Mouse (Mus musculus): Measurements from ENCODE around the gene Rem1. TPM values are rescaled to one million over a fixed set of nuclear protein-coding genes. Genes with fewer than 3 reads are reported as not detected.
A peak's percentile ranks its signal among the peaks of the same experiment; 100 is the strongest.

The Rem1 gene
- polyA plus RNA-seq, 1 experiment, result not detected

GRCm38 (mm10) chr2:152622151-152622550, 4.6 kb upstream of the Rem1 start:
- H3K27ac ChIP-seq (ENCODE audit: insufficient read depth, low read depth, low read length), result no peak overlapping the region
- H3K4me1 ChIP-seq (ENCODE audit: control insufficient read depth, insufficient read depth, low read length), result peaks cover 7% of the 10 kb centered on the region
- H3K4me3 ChIP-seq (ENCODE audit: insufficient read depth, low read depth, low read length), result no peak overlapping the region
- 91% methylated on average over 13 of the region's 13 CpGs for WGBS
- TF ChIP-seq POLR2A (IDR thresholded peaks at IDR 0.05; ENCODE audit: insufficient read depth, low read depth, low read length) (no peak), CTCF (IDR thresholded peaks at IDR 0.05; ENCODE audit: insufficient read depth, low read depth, low read length) (no peak)

- no peak within 1 kb of the TSS for H3K27ac ChIP-seq (ENCODE audit: insufficient read depth, low read depth, low read length)
- no peak for TF ChIP-seq POLR2A (IDR thresholded peaks at IDR 0.05; ENCODE audit: insufficient read depth, low read depth, low read length)
- no peak for TF ChIP-seq CTCF (IDR thresholded peaks at IDR 0.05; ENCODE audit: insufficient read depth, low read depth, low read length)
- WGBS, result 85% methylated on average over 7 of the region's 7 CpGs
- H3K4me1 ChIP-seq (ENCODE audit: control insufficient read depth, insufficient read depth, low read length), result peaks cover 11% of the 10 kb centered on the region
- no peak within 1 kb of the TSS for H3K4me3 ChIP-seq (ENCODE audit: insufficient read depth, low read depth, low read length)
Observed at GRCm38 (mm10) chr2:152622953-152623352, 3.8 kb upstream of the Rem1 start, which contains the start of gene Defb25. TSS of gene Defb25 (minus strand) at chr2:152623053.

DNA sequence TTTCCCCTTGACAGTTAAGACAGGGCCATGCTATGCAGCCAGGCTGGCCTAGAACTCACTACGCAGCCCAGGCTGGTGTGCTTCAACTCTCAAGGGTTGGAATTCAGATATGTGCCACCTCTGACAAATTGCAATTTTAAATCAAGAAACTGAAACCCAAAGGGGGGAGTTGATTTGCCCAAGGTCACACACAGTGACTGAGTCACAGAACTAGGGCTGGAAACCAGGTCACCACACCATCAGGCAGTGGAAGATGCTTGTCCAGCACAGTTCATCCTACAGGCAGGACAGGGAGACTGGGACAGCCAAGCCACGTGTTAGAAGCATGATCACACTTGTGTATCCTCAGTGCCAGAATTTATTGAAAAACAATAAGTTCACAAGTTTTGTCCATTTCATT, 2.2 kb upstream of the Rem1 start:
- TF ChIP-seq POLR2A (IDR thresholded peaks at IDR 0.05; ENCODE audit: insufficient read depth, low read depth, low read length), result no peak
- TF ChIP-seq CTCF (IDR thresholded peaks at IDR 0.05; ENCODE audit: insufficient read depth, low read depth, low read length), result no peak
- no peak overlapping the region for H3K27ac ChIP-seq (ENCODE audit: insufficient read depth, low read depth, low read length)
- peaks cover 11% of the 10 kb centered on the region for H3K4me1 ChIP-seq (ENCODE audit: control insufficient read depth, insufficient read depth, low read length)
- 93% methylated on average over 2 of the region's 2 CpGs for WGBS
- H3K4me3 ChIP-seq (ENCODE audit: insufficient read depth, low read depth, low read length), result no peak overlapping the region

- no peak for TF ChIP-seq POLR2A (IDR thresholded peaks at IDR 0.05; ENCODE audit: insufficient read depth, low read depth, low read length)
- no peak for TF ChIP-seq CTCF (IDR thresholded peaks at IDR 0.05; ENCODE audit: insufficient read depth, low read depth, low read length)
- 35% methylated on average over 1 of the region's 1 CpGs for WGBS
- Histone ChIP-seq H3K4me3 (ENCODE audit: insufficient read depth, low read depth, low read length) (no peak overlapping the region), H3K27ac (ENCODE audit: insufficient read depth, low read depth, low read length) (no peak overlapping the region), H3K4me1 (ENCODE audit: control insufficient read depth, insufficient read depth, low read length) (peaks cover 11% of the 10 kb centered on the region)
Observed at GRCm38 (mm10) chr2:152625256-152625655, 1.5 kb upstream of the Rem1 start.

- TF ChIP-seq CTCF (IDR thresholded peaks at IDR 0.05; ENCODE audit: insufficient read depth, low read depth, low read length) (no peak), POLR2A (IDR thresholded peaks at IDR 0.05; ENCODE audit: insufficient read depth, low read depth, low read length) (no peak)
- 68% methylated on average over 17 of the region's 17 CpGs for WGBS
- Histone ChIP-seq H3K27ac (ENCODE audit: insufficient read depth, low read depth, low read length) (no peak overlapping the region), H3K4me3 (ENCODE audit: insufficient read depth, low read depth, low read length) (no peak overlapping the region), H3K4me1 (ENCODE audit: control insufficient read depth, insufficient read depth, low read length) (peaks cover 11% of the 10 kb centered on the region)
Observed at GRCm38 (mm10) chr2:152628066-152628465, 1.3 kb downstream of the Rem1 start.

- TF ChIP-seq CTCF (IDR thresholded peaks at IDR 0.05; ENCODE audit: insufficient read depth, low read depth, low read length) (no peak), POLR2A (IDR thresholded peaks at IDR 0.05; ENCODE audit: insufficient read depth, low read depth, low read length) (no peak)
- 81% methylated on average over 3 of the region's 3 CpGs for WGBS
- Histone ChIP-seq H3K27ac (ENCODE audit: insufficient read depth, low read depth, low read length) (no peak overlapping the region), H3K4me3 (ENCODE audit: insufficient read depth, low read depth, low read length) (no peak overlapping the region), H3K4me1 (ENCODE audit: control insufficient read depth, insufficient read depth, low read length) (peaks cover 17% of the 10 kb centered on the region)
Observed at GRCm38 (mm10) chr2:152629239-152629638, 2.5 kb downstream of the Rem1 start.

- Histone ChIP-seq H3K4me1 (ENCODE audit: control insufficient read depth, insufficient read depth, low read length) (peaks cover 17% of the 10 kb centered on the region), H3K4me3 (ENCODE audit: insufficient read depth, low read depth, low read length) (no peak overlapping the region), H3K27ac (ENCODE audit: insufficient read depth, low read depth, low read length) (no peak overlapping the region)
- 89% methylated on average over 6 of the region's 6 CpGs for WGBS
- TF ChIP-seq POLR2A (IDR thresholded peaks at IDR 0.05; ENCODE audit: insufficient read depth, low read depth, low read length) (no peak), CTCF (IDR thresholded peaks at IDR 0.05; ENCODE audit: insufficient read depth, low read depth, low read length) (no peak)
Observed at GRCm38 (mm10) chr2:152629904-152630303, 3.2 kb downstream of the Rem1 start.

GRCm38 (mm10) chr2:152633334-152633733, 6.6 kb downstream of the Rem1 start:
- Histone ChIP-seq H3K27ac (ENCODE audit: insufficient read depth, low read depth, low read length) (no peak overlapping the region), H3K4me1 (ENCODE audit: control insufficient read depth, insufficient read depth, low read length) (peaks cover 5% of the 10 kb centered on the region; the same call in 1 of the 2 replicates), H3K4me3 (ENCODE audit: insufficient read depth, low read depth, low read length) (peak overlapping the region; percentile 21)
- WGBS, result 37% methylated on average over 17 of the region's 17 CpGs
- no peak for TF ChIP-seq POLR2A (IDR thresholded peaks at IDR 0.05; ENCODE audit: insufficient read depth, low read depth, low read length)
- TF ChIP-seq CTCF (IDR thresholded peaks at IDR 0.05; ENCODE audit: insufficient read depth, low read depth, low read length), result no peak

- peaks cover 6% of the 10 kb centered on the region; the same call in 1 of the 2 replicates for H3K4me1 ChIP-seq (ENCODE audit: control insufficient read depth, insufficient read depth, low read length)
- 87% methylated on average over 29 of the region's 29 CpGs for WGBS
- H3K4me3 ChIP-seq (ENCODE audit: insufficient read depth, low read depth, low read length), result no peak overlapping the region
- H3K27ac ChIP-seq (ENCODE audit: insufficient read depth, low read depth, low read length), result no peak overlapping the region
- TF ChIP-seq POLR2A (IDR thresholded peaks at IDR 0.05; ENCODE audit: insufficient read depth, low read depth, low read length) (no peak), CTCF (IDR thresholded peaks at IDR 0.05; ENCODE audit: insufficient read depth, low read depth, low read length) (no peak)
Observed at GRCm38 (mm10) chr2:152634311-152634710, 7.6 kb downstream of the Rem1 start.

All from olfactory bulb, adult 2 months (tissue).